Mouse (Mus musculus) heart, postnatal 0 days (tissue): ENCODE results near the gene Arhgef6.

ENCODE experiments used
- CTCF ChIP-seq: IDR thresholded peaks from 2 replicates; pipeline ENCODE4 v1.5.1; 2016; ENCODE audit warnings: antibody characterized with exemption, control low read depth, low read depth
- EP300 ChIP-seq: IDR thresholded peaks from 2 replicates; pipeline ENCODE4 v1.6.1; 2016; ENCODE audit warnings: antibody characterized with exemption, low read depth

DNA sequence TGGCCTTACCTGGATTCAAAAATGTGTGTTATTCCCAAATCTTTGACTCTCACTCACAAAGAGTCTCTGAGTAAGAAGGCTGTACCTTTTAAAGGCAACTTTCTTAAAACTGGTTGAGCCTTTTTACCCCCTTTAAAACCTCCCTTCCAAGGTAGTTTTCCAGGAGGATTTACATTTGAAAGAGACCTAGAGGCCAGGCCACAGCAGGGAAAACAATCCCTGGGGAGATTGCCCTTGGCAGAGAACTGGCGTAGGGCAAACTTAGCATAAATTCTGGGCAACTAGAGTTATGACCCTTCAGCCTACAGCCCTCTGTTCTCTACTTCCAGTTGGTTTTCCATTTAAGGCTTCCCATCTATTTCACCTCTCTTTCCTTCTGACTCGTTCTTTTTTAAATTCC is 140.5 kb downstream of the Arhgef6 start:
- TF ChIP-seq CTCF (no peak), EP300 (no peak)
